Comparison of ENCODE assay signal across 14 mouse cellular contexts in genomic region chr8:106734222-106734621, GRCm38 (mm10). TPM values are rescaled to one million over a fixed set of nuclear protein-coding genes. Genes with fewer than 3 reads are reported as not detected.
DNase-seq lines count a peak whose midpoint lies in the region; ATAC-seq lines count a peak whose summit lies in the region.
"Had no signal": no experiment of that assay in that cellular context is flagged by ENCODE, and none has a peak within 500 bp of the region (broad histone marks: within the 10 kb centered on the region; RNA-seq: fewer than 3 reads in every experiment).

No protein-coding gene starts in this region.

- no peak for ATAC-seq in neural tube, embryonic 15.5 days (ENCODE audit: low FRiP score)
- ATAC-seq: inflammation-experienced regulatory T-cells, adult 6 months; liver, embryonic 12.5 days; midbrain, embryonic 15.5 days had no signal

- 0 out of 2 replicates have a peak, but pooled peaks cover under 1% of the 10 kb centered on the region for H3K36me3 ChIP-seq in neural tube, embryonic 15.5 days
- peaks cover 23% of the 10 kb centered on the region for H3K36me3 ChIP-seq in heart, embryonic 10.5 days
- H3K36me3 ChIP-seq: midbrain, embryonic 15.5 days had no signal

- H3K27ac ChIP-seq in neural tube, embryonic 15.5 days (replicated peaks) = no peak overlapping the region
- peak overlapping the region; percentile 80 for H3K27ac ChIP-seq in heart, embryonic 10.5 days
- H3K27ac ChIP-seq: liver, embryonic 12.5 days; lung, embryonic 15.5 days; midbrain, embryonic 15.5 days had no signal

- peak; percentile 17 for DNase-seq in neural tube, embryonic 10.5 days (ENCODE audit: extremely low spot score, low spot score)
- no peak for DNase-seq in heart, embryonic 10.5 days (ENCODE audit: low spot score)
- DNase-seq in heart, postnatal 4 days = peak; percentile 26
- DNase-seq in thymus, postnatal 14 days = no peak
- no peak for DNase-seq in layer of hippocampus, postnatal 14 days (ENCODE audit: low spot score in 2 of 2)
- DNase-seq in right cerebral cortex, postnatal 36 days (ENCODE audit: low spot score in 2 of 2) = no peak
- DNase-seq: adrenal gland, adult 2 months; cerebellum, adult 18-20 months; thymus, postnatal 36 days had no signal

- H3K9me3 ChIP-seq in neural tube, embryonic 15.5 days (replicated peaks) = no peaks in the 10 kb centered on the region
- H3K9me3 ChIP-seq in heart, embryonic 10.5 days = no peaks in the 10 kb centered on the region
- H3K9me3 ChIP-seq: liver, embryonic 12.5 days; lung, embryonic 15.5 days; midbrain, embryonic 15.5 days had no signal

- no peak overlapping the region for H3K4me3 ChIP-seq in neural tube, embryonic 15.5 days (replicated peaks)
- no peak overlapping the region for H3K4me3 ChIP-seq in heart, embryonic 10.5 days
- H3K4me3 ChIP-seq: liver, embryonic 12.5 days; lung, embryonic 15.5 days; midbrain, embryonic 15.5 days had no signal

- H3K9ac ChIP-seq in neural tube, embryonic 15.5 days (replicated peaks) = no peak overlapping the region
- H3K9ac ChIP-seq: liver, embryonic 12.5 days; lung, embryonic 15.5 days; midbrain, embryonic 15.5 days had no signal

- H3K4me1 ChIP-seq in neural tube, embryonic 15.5 days = peaks cover 16% of the 10 kb centered on the region
- H3K4me1 ChIP-seq in heart, embryonic 10.5 days = peaks cover 25% of the 10 kb centered on the region
- H3K4me1 ChIP-seq: liver, embryonic 12.5 days; lung, embryonic 15.5 days; midbrain, embryonic 15.5 days had no signal

- H3K27me3 ChIP-seq in neural tube, embryonic 15.5 days (replicated peaks) = no peaks in the 10 kb centered on the region
- H3K27me3 ChIP-seq in heart, embryonic 10.5 days (ENCODE audit: insufficient read depth, poor library complexity, severe bottlenecking) = no peaks in the 10 kb centered on the region
- H3K27me3 ChIP-seq: liver, embryonic 12.5 days; lung, embryonic 15.5 days had no signal

- no peak overlapping the region for H3K4me2 ChIP-seq in neural tube, embryonic 15.5 days
- H3K4me2 ChIP-seq: liver, embryonic 12.5 days; lung, embryonic 15.5 days; midbrain, embryonic 15.5 days had no signal

RNA-seq across cellular contexts. Expression of gene Tango6, which starts 51.4 kb away (rescaled TPM):
- 6.2 and 6.8 TPM in 2 replicates for polyA plus RNA-seq in neural tube, embryonic 15.5 days (2015; fragmentation: Nextera tagmentation; extraction: Ambion mirVana)
- polyA plus RNA-seq in heart, embryonic 10.5 days (2016; fragmentation: Nextera tagmentation; extraction: Ambion mirVana) = 10.5 and 10.9 TPM in 2 replicates
- total RNA-seq in heart, postnatal 4 days (2021) = 10 to 100 TPM; 10.4 to 10.5 TPM
- total RNA-seq in layer of hippocampus, postnatal 14 days (2021) = 1 to 10 TPM; 6.6 to 7.7 TPM

Comparison
In these comparisons a context has a peak if more than half of its experiments do, and no peak if none do; other contexts are left out.
1. DNase-seq: peak in neural tube, embryonic 10.5 days (single experiment) and heart, postnatal 4 days (single experiment); none in heart, embryonic 10.5 days (single experiment), thymus, postnatal 14 days (single experiment), layer of hippocampus, postnatal 14 days (0 of 2) and right cerebral cortex, postnatal 36 days (0 of 2).